Mouse (Mus musculus) cerebral cortex, adult 2 months (tissue): Measurements from ENCODE around the gene Armc10.

Experiments used
- WGBS: fragments of 180-500 bp; shearing (Covaris S2); methylation state at CpG from one replicate; pipeline ENCODE4 v1.1.7; 2018; 5-methylcytosine and 5-hydroxymethylcytosine counted together

Gene Armc10

DNA sequence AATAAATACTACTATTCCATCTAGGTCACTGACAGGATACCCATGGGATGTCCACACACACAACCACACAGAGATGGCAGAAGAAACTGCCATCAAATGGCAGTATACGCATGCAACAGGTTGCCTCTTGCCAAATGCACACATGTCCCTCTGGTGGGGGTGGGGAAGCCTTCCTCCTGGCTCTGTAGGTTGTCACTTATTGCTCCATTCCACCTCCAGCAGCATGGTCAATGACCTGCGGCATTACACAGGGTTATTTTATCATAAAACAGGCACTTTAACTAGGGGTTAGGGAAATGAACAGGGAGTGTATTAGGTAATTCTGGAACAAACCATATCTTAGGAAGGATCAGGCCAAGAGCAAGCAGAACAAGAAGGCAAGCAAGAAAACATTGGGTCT lies 23.7 kb downstream of the Armc10 start:
- WGBS = 97% methylated on average over 2 of the region's 2 CpGs

DNA sequence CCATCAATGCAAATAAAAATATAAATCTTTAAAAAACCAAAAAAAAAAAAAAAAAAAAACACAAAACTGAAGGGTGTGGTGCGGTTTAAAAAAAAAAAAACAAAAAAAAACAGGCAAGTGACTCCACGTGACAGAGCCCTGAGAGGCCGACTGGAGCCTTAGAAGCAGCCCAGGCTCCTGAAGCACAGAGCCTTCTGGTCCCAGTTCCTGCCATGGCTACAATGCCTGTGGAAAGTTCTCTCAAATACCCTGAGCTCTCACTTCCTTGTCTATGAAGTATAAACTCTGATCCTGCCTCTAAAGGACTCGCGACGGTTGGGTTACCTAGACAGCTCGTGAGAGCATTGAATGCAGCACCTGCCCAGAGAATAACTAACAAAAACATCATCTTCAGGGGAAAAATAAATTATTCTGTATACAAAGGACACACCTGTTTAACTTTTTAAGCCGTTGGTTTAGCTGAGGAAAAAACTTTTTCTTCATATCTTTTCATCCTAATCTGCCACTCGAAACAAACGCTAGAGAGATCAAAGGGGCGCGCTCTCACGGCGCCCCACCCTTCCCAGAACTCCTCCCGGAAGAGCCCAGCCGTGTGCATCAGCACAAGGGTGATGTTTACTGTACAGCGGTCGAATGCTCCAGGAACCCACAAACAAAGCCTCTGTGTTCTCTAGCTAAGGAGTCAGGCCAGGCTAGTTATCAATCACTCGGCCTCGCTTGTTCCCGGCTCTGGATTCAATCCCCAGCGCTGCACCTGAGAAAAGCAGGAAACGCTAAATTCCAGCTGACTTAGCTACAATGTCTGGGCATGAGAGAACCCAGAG lies 27.4 kb downstream of the Armc10 start:
- WGBS = 54% methylated on average over 23 of the region's 23 CpGs

DNA sequence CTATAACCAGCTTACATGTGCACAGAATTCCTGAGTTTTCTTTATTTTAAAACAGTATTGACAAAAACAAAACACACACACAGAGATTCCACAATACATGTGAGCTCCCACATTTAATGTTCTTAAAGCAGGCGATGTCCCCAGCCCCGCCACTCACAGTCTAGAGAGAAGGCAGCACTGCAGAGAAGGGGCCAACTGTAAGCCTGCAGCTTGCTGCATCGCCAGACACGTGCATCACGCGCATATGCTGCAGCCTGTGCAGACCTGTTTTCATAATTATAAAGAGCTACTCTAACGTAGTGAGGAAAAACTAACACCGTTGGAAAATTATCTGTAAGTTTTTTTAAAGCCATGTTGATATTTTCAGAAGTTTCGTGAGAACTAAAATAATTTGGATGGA lies 28.1 kb downstream of the Armc10 start:
- 70% methylated on average over 9 of the region's 9 CpGs for WGBS

DNA sequence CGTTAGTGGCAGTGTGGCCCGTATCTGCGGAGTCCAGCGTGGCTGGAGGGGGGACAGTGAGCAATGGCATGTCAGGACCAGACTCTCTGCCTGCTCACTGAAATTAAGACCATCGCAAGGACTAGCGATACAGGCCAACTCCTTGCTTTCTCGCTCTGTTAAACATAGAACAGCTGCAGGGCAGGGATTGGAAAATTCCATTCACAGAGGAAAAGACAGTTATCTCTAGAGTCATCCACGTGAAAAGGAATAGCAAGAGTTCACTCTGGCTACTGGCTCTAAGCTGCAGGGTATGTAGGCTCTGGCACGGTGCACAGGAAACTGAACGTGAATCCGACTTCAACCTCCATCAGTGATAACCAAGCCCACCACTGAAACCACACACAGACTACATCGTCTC lies 29.4 kb downstream of the Armc10 start:
- 90% methylated on average over 12 of the region's 12 CpGs for WGBS

DNA sequence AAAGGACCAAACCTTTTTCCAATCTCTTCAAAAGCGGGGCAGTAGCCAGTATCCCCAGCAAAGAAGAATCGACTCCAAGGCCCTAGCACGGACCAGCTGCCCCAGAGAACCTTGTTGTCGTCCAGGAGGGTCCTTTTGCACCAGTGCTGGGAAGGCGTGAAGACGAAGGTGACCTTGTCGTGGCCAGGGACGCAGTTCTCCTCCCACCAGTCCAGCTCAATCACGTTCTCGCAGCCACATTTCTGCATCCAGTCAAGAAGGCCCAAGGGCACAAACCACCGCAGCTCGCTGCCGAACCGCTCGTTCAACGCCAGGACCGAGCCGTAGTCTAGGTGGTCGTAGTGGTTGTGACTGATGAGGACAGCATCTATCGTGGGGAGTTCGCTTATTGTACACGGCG lies 29.9 kb downstream of the Armc10 start:
- WGBS = 97% methylated on average over 23 of the region's 23 CpGs

DNA sequence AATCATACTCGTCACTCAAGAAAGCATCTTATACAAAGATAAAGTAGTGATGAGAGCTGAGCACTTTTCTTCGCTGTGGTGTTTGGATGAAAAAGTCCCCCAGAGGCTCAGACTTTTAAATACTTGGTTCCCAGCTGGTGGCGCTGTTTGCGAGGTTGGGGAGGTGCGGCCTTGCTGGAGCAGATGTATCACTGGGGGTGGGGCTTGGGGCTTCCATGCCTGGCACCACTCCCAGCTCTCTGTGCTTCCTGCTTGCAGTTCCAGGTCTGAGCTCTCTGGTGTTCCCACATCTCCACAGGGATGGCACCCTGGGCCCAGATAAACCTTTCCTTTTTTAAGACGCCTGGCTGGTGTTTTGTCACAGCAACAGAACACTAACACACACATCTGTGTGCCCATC lies 32.3 kb downstream of the Armc10 start:
- WGBS = 80% methylated on average over 6 of the region's 6 CpGs

DNA sequence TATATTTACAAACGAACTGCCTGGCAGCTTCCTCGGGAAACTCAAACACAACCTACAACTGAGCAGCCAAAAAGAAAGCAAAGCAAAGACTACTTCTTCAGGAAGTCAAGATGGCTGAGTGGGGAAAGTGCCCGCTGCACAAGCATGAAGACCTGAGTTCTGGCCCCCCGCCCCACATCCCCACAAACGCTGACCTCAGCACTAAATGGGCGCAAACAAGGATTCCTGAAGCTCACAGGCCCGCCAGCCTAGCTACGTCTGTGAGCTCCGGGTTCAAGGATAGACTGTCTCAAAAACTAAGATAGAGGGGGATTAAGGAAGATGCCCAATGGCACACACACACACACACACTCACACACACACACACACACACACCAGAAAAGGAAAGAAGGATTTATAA lies 32.8 kb downstream of the Armc10 start:
- WGBS = 89% methylated on average over 9 of the region's 9 CpGs

DNA sequence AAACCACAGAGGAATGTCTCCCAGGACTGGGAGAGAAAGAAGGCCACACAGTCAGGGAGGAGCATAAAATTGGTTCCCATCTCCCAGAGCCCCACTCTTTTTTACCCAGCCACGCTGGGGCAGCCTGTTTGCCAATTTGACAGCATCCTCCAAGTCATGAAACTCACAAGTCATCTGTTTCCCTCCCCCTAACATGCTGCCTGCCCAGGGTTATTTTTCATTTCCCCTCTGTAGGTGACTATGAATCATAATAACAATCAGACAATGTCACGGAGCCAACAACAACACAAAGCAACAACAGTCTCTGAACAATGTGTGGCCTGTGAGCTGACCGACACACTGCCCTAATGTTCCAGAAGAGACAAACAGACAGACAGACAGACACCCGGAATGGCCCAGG lies 34.4 kb downstream of the Armc10 start:
- 55% methylated on average over 4 of the region's 4 CpGs for WGBS

DNA sequence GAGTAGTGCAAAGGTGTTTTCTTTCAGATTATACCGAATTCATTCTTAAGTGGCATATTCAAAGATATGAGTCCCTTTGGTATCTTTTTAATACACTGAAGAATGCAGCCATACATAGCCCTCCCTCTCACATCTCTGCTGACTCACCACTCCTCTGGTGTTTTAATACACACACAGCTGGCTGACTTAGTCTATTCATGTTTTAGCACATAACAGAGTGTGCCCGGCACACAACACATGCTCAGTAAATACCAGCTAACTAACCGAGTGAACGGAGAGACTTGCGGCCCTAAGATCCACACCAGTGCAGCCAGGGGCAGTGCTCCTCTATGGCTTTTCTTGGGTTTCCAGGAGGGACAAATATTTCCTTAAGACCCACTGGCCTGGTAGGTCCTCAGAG lies 35.3 kb downstream of the Armc10 start:
- 38% methylated on average over 5 of the region's 5 CpGs for WGBS

DNA sequence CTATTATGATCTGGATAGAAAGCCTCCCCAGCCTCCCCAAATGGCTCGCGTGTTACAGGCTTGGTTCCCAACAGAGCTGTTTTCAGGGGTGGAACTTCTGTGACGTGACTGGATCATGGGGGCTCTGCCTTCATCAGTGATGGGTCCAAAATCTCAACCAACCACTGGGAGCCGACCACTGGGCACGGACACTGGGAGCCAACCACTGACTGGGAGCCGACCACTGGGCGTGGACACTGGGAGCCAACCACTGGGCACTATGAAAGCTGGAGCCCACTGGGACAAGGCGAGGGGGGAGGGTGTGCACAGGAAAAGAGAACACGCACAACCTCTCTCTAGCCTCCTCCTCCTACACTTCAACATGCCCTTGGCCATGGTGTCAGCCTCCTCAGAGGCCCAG lies 38.2 kb downstream of the Armc10 start:
- 87% methylated on average over 9 of the region's 9 CpGs for WGBS

DNA sequence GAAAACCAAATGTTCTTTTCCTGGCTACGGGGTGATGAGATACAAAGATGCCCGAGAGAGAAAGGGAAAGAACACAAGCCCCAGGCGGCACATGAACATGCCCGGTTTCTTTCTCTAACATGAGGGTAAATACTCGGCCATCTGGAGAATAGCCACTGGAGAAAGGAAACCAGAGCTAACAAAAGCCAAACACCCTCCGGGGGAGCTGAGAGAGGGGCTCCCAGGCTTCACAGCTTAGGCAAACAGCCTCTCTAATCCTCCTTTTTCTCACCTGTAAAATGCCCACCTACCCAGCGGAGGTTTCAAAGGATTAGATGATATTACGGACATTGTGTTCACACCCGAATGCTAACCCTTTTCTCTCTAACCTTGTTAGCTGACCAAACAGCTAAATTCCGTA lies 39.4 kb downstream of the Armc10 start:
- 80% methylated on average over 10 of the region's 10 CpGs for WGBS

DNA sequence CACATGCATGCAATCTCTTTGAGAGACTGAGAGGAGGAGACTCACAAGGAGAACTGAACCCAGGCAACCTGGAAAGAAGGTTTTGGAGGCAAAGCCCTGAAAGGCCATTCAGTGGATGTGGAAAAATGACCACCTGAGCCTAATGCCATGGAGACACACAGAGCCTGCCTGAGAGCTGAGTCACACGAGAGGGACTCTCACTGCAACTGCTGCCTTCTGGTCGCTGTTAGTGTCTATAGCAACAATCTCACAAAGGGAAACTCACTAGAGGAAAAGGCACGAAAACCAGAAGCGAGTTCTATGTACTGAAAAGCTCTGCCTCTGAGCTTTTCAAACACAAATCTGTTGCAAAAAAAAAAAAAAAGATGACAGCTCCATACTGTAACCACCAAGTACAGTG lies 41.4 kb downstream of the Armc10 start:
- 24% methylated on average over 4 of the region's 4 CpGs for WGBS

DNA sequence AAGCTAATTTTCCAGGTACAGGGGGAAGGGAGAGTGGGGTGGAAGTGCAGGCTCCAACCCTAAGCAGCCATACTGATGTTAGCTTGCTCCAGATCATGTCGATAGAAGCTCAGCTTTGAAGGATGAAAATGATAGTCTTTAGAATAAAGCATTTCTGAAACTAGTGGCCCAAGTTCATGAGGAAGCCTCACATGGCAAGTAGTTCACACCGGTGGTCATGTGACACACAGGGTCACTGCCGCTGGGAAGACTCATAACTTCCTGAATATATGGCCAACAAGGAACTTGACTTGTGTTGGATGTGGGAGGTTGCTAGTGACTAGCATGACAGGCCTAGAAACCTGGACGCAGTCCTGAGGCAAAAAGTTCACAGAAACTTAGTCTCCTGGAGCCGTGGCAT lies 46.6 kb downstream of the Armc10 start:
- 97% methylated on average over 5 of the region's 5 CpGs for WGBS

DNA sequence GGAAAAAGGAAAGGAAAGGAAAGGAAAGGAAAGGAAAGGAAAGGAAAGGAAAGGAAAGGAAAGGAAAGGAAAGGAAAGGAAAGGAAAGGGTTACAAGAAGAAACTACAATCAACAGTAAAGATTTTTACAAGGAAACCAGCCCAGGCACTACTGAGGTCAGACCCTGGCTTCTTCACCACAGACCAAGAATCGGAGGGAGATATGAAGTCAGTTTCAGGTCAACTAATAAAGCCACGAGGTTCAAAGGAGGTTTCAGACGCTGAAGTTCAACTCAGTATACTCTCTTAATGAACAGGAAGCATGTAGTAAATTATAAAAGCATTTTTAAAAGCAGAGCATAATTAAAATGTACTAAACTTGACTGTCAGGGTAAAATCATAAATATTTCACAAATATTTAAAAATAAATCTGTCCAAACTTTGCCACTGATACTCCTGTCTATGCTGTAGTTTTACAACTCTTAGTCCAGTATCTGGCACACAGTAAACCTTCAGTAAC lies 47.8 kb downstream of the Armc10 start:
- WGBS = 81% methylated on average over 3 of the region's 3 CpGs

DNA sequence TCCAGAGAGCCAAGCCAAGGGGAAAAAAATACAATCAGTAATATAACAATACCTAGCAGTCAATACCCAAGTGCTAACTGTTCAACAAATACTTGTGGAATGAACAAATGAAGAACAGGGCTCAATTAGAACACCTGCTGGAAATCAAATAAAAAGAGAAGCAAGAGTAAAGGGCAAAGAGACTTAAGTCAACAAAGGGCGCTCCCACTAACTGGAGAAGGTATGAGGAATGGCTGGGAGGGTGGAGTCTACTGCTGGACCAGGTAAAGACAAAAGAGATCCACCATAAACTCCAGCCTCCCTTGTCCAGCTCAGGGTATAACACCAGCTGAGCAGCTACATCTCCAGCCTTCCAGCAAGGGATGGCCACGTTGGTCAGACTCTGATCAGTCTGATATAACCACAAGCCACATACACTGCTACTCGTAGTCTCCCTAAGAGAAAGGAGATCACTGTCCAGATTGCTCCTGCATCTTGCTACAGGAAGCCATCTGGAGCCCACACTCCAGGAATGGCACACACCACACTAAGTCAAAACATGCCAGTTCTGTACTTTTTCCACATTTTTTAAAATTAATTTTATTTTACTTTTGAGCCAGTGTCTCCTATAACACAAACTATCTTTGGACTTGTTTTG lies 49.4 kb downstream of the Armc10 start:
- 77% methylated on average over 3 of the region's 3 CpGs for WGBS

DNA sequence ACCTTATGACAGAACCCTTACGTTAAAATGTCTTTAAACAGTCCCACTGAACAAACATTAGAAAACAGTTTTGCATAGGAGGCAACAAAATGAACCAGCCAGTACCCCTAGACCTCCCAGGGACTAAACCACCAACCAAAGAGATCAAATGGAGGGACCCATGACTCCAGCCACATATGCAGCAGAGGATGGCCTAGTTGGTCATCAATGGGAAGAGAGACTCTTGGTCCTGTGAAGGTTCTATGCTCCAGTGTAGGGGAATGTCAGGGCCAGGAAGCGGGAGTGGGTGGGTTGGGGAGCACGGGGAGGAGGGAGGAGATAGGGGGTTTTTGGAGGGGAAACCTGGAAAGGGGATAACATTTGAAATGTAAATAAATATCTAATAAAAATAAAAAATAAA lies 53.9 kb downstream of the Armc10 start:
- 91% methylated on average over 3 of the region's 3 CpGs for WGBS

DNA sequence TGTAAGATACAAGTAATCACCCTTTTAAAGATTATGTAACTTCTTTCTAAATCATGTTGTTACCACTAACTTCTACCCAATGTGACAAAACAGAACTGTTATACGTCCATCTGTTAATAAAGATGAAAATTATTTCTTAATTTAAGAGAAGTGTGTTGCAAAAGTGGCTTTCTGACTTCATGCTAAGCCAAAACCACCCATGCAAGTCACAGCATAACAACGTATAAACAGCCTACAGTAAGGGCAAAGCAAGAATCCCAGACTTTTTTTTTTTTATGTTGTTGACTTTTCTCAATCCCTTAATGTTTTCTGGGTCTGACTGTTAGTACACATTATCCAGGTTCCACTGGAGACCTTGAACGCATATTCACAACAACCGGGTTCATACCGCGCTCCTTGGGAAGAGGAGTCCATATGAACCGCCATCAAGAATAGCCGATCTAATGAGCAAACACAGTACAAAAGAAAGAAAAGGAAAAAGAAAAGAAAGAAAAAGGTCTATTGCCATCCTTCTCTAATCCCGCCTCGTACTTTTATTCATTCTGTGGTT lies 54.7 kb downstream of the Armc10 start:
- 12% methylated on average over 10 of the region's 10 CpGs for WGBS

DNA sequence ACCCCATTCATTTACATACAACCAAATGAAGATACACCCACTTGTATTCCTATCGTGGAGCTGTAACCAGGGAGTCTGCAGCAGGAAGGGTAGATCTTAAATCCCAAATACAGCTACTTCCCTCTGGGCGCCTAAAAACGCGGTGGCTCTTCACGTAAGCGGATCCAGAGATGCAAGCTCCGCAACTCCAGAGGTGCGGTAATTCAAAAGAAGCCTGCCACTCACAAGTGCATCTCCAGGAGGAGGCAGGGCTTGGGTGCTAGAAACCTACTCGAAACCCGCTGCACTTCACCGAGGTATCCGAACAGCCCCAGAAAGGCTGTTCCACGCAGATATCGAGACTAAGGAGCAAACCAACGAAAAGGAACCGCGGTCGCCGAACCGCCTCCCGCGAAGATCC lies 55.3 kb downstream of the Armc10 start:
- WGBS = 0% methylated on average over 22 of the region's 22 CpGs

DNA sequence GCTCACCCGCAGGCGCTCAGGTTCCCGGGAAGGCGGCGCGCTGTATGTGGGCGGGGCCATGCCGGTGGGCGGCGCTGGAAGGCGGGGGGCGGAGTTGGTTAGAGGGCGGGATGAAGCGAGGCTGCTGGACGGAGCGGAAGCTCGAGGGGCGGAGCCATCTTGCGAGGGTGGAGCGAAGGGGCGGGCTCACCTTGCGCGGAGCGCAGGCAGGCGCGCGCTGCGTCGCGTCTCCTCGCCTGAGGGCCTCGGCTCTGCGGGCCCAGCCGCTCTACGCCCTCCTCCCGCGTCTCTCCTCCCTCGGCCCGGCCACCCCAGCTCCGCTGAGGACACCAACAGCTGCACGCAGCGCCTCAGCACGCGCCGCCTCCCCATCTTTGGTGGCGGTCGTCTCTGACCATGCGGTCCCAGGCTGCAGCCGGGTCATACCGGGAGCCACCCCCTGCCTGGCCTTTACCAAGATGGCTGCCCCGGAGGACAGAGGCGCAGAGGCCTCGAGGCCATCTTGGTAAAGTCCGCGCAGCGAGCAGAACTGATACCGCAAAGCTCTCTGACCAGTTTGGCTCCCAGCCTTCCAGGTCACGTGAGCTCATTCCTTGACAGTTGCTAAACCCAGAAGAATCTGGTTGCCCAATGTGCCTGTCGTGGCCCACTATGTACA lies 55.9 kb downstream of the Armc10 start, which contains the start of gene Napepld:
TSS of gene Napepld (minus strand) at position 46 of the 658 bp plus-strand sequence.
- under 1% methylated on average over 59 of the region's 59 CpGs for WGBS

DNA sequence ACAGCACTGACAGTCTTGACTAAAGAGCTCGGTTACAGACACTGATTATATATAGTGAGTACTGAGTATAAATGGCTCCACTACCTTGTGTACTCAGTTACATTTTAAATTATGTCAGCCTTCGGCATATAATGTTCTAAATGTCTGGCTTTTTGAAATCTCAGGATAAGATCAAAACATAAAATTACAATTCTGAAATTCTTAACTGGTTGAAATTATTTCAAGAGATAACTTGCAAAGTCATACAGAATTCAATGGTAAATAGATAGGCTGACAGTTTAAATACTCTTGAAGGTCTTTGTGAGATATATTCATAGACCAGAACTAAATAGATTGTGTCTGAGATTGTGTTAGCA lies 56.4 kb downstream of the Armc10 start:
- WGBS = 24% methylated on average over 2 of the region's 2 CpGs

DNA sequence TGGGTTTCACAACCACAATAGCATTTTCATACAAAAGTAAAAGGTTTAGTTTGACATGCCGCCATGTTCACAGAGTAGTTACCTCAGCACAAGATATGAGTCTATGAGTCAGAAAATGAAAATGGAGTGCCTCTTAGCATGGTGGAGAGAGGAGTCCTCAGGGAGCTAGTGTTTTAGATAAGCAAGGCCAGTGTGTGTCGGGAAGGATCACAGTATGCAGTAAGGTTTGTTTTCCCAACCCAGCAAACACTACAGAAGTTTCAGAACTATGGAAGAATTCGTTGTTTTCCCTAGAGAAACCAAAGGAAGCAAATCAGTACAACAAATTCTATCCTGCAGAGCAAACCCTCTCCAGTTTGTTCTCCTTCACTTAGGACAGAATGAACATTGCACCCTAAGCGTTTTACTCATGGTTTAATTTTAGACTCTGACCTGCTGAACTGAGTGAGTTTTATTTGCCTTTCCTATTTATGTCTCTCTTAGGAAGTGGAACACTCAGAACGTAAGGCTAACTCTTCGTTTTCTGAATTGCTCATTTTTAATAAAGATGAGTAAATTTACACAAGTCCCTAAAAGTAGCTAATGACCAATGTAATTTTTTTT lies 57.4 kb downstream of the Armc10 start:
- 72% methylated on average over 6 of the region's 6 CpGs for WGBS

DNA sequence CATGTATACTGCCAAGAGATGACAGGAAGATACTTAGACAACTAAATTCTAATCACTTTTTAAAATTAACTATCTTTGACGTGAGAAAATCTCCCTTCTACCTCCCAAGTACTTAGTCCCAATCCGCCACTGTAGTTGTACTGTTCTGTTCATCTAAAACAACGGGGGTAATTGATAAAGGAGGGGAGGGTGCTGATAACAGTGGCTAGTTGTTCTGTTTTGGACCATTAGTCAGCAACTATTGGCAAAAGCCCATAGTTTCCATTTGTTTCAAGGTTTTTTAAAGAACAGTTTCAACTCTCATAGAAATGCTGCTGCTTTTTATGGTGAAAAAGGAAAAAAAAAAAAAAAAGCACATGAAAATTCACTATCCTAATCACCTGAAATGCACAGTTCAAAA lies 58.1 kb downstream of the Armc10 start:
- WGBS = 67% methylated on average over 3 of the region's 3 CpGs
